Mouse (Mus musculus) ovary, postnatal 10 days (tissue): ENCODE results near the gene Gm20388.

ENCODE experiments used
- DNase-seq: peaks from one replicate; pipeline ENCODE4 v3.0.0; 2022; ENCODE audit warnings: low spot score

Gene Gm20388

DNA sequence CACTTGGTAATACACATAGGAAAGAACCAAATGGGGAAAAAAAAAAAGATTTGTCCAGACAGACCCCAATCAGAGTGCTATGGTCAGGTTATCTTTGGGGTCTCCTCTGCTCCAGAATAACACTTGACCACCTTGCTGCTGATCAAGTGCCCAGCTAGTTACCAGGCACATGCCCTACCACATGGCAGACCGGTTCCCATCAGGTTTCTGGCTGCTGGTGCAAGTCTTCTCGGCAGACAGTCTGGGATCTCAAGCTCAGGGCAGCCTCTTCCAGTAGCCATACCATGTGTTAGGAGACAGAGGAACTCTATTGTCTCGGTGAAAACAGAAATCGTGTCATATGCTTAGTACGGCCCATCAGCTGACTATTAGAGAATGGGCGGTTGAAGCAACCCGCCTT is 3916.1 kb downstream of the Gm20388 start:
- DNase-seq, result no peak

DNA sequence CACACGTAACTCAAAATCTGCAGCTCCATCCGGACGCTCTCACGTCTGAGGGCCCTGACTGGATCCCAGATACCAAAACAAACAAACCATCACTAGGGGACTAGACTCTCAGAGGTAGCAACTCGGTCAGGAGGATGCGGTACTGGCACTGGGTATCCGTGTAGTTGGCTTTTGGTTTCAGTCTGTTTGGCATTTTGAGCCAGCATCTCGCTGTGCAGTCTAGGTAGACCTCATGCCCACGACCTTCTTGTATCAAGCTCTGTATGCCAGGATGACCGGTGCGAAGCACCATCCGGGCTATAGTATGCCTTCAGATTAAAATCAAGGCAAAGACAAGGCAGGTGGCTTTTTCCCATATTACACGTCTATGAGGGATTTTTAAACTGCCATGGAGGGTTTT is 3916.9 kb downstream of the Gm20388 start:
- DNase-seq, result no peak

DNA sequence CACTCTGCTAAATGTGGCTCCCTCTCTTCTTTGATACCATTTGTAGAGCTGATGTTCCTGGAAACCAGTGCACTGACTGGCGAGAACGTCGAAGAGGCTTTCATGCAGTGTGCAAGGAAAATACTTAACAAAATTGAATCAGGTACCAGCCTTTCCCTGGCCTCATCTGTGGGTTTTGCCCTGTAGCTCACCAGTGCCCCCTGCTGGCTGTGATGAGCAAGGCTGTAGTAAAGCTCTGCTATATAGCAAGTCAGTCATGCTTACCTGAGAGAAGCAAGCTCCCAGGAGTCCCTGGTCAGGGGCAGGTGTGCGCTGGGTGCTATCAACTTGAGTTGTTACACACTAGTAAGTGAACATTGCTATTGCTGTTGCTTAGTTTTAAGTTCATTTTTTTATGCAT is 3922.1 kb downstream of the Gm20388 start:
- no peak for DNase-seq

DNA sequence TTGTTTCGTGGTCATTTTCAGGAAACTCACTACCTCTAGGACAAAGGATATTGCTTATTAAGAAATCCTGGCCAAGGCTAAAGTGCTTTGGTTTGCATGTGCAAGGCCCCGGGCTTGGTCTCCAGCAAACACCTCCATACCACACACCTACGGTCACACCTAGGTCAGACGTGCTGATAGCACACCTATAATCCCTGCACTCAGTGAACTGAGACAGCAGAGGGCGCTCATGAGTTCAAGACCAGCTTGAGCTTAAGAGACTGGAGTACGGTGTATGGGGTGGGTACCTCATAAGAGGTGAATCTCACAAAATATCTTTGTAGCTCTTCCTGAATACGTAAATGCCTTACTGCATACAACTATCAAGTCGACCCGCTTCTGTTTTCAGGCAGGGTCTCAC is 3924.8 kb downstream of the Gm20388 start:
- DNase-seq, result no peak

DNA sequence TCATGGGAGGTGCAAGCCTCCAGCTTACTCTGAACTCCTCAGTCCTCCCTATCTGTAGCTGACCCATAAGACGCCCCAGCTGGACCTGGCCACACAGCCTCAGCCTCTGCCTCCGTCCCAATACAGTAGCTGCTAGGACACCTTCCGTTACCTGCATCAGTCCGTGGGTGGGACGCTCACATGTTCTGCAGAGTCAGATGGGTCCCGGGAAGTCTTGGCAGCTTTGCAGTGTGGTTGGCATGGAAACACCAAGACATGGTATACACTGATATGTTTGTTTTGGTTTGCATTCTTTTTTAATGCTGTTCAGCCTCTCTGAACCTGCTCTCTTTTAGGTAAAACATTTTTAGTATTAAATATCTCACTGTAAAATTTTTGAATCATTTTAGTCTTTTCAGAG is 3925.7 kb downstream of the Gm20388 start:
- DNase-seq, result no peak

DNA sequence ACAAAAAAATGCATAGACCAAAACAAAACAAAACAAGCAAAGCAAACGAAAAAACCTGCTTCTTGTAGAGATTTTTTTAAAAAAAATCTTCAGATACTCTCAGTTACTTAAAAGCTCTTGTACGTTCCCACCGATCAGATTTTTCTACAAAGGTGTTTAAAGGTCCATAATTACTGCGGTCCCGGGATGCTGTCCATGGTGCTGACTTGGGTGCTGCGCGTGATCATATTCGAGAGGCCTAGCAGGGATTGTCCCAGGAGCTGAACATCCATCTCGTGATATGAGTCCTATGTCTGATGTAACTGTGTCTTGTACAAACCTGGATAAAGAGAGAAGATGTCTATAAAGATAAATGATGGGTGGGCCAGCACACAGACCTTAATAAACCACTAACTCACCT is 3927.9 kb downstream of the Gm20388 start:
- no peak for DNase-seq

DNA sequence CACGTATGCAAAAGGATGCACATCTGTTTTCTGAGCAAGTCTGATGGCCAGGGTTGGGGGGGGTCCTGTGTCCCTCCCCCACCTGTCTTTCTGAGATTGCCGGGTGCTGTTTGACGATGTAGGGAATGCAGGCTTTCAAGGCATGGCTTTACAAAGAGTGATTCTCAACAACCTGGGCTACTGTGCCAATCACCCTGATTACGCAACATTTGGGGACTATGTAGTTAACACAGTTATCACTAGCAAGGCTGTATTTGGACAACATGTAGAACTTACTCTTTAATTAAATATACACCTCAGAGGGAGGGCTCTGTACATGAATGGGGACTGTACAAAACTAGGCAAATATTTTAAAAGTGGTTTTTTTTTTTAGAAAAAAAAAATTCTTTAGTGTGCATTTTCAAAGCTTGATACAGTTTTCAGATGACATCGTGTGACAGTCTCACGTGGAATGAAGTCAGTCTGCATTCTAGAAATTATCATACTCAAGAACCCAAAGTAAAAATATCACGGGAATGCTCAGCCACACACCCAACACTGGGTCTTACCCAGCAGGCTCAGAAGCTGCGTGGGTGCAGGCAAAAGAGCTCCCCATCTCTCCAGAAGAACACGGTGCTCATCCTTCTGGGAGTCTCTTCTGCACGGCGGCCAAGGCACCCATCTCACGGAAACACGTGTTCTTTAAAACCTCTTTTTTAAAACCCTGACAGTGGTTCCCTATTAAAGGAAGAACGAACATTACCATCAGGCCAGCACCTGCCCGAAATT is 3930.1 kb downstream of the Gm20388 start:
- DNase-seq, result no peak

DNA sequence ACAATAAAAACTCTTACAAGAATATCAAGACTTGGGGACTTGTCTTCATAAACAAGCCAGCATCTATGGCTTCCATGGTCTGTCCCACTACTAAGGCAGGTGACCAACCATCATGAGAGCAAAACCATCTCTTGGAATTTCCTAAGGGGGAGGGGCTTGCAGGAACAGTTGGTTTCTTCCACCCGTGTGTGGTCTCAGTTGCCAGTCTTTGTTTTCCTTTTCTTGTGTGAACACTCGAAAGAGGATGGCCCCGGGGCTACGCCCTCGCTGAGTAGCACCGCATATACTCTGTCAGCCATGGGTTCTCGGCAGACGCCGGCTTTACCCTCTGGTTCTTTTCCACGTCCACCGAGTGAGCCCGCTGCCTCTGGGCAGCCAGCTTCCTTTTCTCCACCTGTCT is 3931.4 kb downstream of the Gm20388 start:
- DNase-seq, result no peak

DNA sequence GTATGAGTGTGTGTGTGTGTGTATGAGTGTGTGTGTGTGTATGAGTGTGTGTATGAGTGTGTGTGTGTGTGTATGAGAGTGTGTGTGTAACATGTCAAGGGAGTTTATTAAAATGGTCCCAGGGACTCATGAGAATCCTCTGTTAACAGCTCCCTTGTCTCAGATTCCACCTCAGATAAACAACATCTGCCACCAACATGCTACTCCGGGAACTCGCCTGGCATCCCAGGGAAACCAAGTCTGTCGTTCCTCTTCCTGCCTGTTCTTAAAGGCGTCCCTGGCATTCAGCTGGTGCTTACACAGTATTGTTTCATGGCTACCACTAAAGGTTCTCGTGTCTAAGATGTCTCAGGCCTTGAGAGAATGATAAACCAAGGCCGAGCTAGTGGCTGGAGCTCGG is 3933.7 kb downstream of the Gm20388 start:
- DNase-seq, result no peak

DNA sequence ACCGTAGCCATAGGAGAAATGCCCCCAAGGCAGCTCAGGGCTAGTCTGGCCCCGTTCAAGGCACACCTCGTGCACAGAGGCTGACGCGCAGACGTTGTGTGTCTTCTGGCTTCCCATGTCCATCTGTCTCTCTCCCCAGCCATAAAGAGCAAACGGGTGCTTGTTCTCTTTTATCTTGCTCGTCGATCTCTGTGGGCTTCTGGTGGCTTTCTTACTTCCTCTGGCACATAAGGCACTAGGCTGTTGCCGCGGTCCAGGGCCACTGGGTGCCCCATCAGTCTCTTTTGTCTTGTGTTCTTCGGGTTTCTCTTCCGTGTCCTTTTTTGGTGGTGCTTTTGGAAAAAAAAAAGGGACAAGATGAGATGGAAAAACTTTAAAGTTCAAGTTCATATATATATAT is 3934.5 kb downstream of the Gm20388 start:
- no peak for DNase-seq

DNA sequence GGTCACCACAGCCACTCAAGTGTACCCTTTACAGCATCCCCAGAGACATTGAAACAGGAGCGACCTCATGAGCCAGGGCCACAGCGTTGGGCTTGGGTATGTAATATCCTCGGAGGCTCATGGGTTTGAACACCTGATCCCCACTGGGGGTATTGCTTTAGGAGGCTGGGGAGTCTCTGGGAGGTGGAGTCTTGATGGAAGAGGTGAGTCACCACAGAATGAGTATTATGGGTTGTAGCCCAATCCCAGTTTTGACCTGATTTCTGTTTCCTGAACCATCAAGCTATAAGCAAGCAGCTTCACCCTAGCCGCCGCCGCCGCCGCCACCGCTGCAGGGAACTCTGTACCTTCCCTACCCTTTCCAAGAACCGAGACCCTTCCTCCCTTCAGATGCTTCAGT is 3935.3 kb downstream of the Gm20388 start:
- no peak for DNase-seq

DNA sequence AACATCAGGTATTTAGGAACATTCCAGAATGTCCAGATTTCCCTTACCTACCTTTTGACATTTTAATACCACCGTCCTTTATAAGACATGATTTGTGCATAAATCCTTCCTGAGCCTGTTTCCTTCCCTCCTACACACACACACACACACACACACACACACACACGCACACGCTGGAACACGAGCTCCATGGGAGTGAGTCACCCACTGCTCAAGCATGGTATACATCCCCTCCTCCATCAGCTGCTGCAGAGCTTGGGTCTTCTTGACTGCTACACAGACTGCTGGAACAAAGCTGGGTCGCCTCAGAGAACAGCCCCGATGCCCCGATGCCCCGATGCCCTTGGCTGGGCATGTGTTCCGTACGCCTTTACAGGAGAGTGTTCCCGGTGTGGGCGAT is 3935.9 kb downstream of the Gm20388 start:
- DNase-seq, result no peak

DNA sequence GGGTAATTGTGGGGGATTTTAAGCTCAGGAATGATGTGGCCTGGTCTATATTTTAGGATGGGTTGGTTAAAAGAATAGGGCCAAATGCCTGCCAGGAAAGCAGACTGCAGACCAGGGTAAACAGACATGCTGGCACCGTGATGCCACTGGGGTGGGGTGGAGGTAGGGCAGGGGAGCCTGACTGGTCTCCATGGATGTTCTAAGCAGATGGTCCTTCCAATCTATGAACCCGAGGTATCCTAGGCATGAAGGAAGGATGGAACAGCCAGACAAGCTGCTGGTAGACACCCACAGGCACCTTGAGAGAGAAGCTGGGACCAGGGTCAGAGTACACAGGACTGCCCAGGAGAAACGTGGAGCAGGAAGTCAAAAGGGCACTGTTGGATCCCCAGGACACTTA is 3936.9 kb downstream of the Gm20388 start:
- DNase-seq, result no peak

DNA sequence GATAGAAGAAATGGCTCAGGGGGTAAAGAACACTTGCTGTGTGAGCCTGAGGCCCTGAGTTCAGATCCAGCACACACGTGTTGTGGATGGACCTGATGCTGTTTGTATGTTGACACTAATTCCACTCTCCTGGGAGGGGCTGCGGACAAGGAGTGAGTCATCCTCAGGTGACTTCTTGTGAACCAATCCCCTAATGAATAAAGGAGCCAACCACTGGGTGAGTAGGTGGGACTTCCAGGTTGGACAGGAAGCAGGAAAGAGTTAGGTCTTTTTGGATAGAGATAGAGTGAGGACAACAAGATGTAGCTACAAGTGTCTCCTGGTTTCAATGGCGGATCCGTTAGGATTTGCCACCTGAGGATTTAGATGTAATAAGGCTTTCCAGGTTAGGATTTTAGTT is 3938.7 kb downstream of the Gm20388 start:
- no peak for DNase-seq

DNA sequence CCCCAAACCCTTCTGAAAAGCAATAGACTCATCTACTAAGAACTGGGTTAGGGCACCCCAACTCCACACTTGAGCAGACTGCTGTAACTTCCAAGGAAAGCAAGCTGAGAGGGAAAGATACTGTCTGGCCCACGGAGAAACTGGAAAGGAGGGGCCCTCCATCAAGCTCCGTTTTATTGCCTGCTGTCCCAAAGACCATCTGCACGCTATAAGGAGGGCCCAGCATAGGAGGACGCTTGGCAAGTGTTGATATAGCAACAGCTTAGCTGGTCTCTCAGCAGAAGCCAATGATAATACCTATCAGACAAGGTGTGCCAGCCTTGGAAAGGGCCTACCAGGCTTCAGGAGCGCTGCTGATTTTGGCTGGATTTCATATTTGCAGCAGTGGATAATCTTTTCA is 3940.9 kb downstream of the Gm20388 start:
- DNase-seq, result no peak

DNA sequence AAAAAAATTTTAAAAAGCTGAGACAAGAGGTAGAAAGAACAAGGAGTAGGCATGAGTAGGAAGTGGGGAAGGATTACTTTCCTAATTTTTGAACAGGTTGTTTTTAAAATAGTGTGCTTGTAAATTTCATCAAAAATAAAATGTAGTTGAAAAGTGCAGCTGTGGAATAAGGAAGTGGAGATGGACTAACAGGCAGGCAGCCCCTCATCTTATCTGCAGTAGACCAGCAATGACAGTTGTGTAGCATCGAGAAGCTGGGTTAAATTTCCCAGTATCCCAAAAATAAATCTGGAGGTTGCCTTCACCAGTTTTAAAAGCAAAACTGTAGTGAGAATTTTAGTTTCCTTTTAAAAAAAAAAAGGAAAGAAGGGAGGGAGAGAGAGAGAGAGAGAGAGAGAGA is 3943.6 kb downstream of the Gm20388 start:
- DNase-seq, result no peak

DNA sequence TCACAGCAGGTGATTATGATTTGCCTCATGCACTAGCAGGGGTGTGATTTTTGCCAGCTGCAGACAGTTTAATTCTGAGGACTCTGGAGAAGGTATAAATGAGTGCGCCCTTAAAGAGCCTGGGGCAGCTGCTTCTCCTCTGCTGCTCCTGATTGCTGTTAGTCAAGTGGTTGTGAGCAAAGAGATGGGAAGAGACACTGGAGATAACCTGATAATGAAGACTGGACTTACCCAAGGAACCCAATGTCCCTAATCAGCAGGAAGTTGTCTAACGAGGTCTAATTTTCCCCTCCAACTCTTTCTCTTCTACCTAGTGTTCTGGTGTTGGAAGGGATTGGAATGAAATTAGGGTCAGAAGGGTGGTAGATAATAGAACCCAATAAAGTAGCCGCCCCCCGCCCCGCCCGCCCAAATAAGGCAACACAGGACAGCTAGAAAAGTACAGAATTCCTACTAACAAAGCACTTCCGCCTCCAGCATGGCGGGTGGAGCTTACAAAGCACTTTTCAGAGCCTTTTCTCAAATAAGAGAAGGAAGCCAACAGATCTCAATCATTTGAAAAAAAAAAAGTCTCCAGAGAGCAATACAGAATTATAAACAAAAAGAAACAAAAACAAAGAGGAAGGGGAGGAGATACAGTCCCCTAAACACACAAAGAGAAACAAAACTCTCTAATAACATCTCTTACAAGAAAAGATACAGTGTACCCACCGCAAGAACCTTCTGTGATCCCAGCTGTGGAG is 3944.3 kb downstream of the Gm20388 start:
- no peak for DNase-seq

DNA sequence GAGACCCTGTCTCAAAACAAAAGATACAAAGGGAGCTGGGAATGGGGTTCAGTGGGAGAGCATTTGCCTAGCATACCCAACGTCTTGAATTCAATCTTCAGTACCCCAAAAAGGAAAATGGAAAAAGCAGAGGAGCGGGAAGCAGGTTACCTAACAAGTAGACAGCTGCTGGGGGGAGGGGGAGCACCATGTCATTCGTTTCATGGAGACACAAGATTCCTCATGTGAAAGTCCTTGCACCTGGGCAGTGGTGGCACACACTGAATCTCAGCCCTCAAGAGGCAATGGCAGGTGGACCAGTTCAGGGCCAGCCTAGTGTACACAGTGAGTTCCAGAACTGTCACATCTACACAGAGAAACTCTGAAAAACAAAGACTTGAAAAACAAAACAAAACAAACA is 3946.7 kb downstream of the Gm20388 start:
- no peak for DNase-seq

DNA sequence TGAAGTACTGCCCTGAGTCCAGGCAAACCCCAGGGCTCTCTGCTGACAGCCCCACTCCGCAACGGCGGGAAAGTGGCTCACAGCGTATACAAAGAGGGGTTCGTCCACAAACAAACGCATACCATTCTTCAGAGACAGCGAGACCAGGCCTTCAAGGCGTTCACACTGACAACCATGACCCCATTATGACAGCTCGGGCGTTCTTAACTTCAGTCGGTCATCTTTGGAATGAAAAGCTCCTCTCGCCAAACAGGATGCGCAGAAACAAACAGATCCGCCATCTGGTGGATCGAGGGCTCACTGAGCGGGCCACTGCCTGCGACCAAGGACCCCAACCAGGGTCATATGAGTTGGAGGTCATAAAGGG is 3947.9 kb downstream of the Gm20388 start:
- DNase-seq, result no peak

DNA sequence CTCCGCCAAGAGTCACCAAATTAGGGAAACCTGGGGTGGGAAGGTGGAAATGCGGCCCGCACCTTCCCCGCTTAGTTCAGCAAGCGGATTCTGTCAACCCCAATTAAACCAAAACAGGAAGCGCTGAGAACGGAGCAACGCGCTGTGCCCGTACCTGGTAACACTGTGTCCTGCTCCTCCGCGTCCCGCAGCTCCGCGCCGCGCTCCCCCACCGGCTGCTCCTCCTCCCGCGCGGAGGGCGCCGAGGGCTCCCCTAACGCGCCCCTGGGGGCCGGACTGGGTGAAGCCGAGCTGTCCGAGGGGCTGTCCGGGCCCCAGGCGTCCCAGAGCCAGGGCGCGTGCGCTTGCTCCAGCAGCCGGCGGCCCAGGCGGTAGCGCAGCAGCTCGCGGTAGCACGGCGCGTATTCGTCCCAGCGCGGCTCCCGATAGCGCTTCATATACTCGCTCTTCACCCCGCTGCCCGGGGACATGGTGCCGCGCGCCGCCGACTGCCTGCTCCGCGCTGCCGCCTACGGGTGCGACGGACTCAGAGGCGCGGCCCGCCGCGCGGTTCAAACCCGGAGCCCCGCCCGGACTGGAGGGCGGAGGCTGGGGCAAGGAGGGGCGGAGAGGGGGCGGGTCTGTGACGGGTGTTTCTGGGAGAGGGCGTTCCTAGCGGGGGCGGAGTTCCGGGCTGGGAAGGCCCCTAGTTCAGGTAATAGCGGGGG is 3948.5 kb downstream of the Gm20388 start:
- DNase-seq, result peak; percentile 64

DNA sequence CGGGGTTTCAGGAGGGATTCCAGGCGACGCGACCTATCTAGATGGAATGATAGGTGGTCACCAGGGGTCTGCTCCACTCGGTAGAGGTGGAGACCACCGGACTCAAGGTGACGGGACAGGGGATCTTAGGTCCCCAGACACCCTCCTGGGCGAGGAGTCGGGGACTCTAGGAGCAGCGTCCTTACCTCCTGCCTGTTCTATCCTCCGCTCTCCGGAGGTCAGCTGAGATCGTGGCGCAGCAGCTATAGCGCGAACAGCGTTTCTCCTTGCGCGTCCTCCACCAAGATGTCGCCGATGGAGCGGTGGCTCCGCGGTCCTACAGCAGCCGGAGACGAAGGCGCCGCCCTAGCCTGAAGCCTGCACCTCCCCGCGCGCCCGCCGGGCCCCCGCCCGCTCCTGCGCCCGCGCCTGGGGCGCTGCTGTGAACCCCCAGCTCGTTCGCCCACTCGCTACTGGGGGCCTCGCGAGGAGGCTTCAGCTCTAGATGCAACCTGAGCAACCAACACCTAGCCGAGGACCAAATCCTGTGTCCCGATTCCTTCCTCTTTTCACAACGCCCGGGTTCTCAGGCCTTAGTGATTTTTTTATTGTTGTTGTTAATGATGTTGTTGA is 3949.1 kb downstream of the Gm20388 start, which contains the start of gene Ccsap:
TSS of gene Ccsap (minus strand) at position 562 of the 612 bp plus-strand sequence.
- peak; percentile 26 for DNase-seq

DNA sequence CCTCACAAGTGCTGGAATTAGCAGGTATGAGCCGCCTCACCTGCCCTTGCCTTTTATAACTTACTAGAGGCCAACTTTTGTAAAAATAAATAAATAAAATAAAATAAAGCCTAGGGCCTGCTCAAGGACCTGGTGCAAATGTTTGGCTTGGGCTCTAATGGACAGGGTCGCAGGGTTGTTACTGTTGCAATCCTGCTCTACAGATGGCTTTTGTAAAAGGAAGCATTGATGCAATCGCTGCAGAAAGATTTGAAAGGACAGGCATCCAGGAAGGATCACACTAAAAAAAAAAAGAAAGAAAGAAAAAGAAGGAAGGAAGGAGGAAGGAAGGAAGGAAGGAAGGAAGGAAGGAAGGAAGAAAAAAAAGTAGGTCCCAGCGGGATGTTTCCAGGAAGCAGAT is 3949.7 kb downstream of the Gm20388 start:
- DNase-seq, result no peak

DNA sequence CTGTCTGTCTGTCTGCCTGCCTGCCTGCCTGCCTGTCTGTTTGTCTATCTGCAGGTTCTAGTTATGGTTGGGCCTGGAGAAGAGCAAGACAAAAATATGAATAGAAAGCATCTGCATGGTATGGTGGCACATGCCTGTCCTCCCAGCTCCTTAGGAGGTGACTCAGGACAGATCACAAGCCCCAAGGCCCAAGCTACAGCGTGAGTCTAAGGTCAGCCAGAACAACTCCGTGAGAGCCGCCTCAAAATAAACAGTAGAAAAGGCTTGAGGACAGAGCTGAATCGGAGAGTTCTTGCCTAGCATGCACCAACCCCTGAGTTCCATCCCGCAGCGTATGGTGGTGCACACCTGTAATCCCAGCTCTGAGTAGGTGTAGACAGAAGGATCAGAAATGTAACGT is 3955.1 kb downstream of the Gm20388 start:
- DNase-seq, result no peak
